Mouse (Mus musculus) heart, postnatal 0 days (tissue): ENCODE measurements around the gene Pdzk1. TPM values are rescaled to one million over a fixed set of nuclear protein-coding genes. Genes with fewer than 3 reads are reported as not detected.

Experiments used
- ATAC-seq: fragments of 200-750 bp; cut with Nextera tagmentation; 2 replicates; pipeline ENCODE4 v1.8.0; 2017; ENCODE audit warnings: low read depth, moderate number of reproducible peaks, moderate library complexity; ENCODE audit not compliant: insufficient read depth
- DNase-seq: peaks from one replicate; pipeline ENCODE4 v3.0.0-alpha.2; 2016; ENCODE audit warnings: low spot score
- H3K27ac ChIP-seq: fragments of 300-500 bp; sonication (generic); 2 replicates; pipeline ENCODE4 v1.5.1; 2014; ENCODE audit warnings: low read depth, mild to moderate bottlenecking
- H3K27me3 ChIP-seq: fragments of 300-500 bp; sonication (generic); 2 replicates; pipeline ENCODE4 v1.6.1; 2014; ENCODE audit warnings: low read length, mixed read lengths; ENCODE audit not compliant: control insufficient read depth, insufficient read depth
- H3K36me3 ChIP-seq: fragments of 300-500 bp; sonication (generic); replicated peaks from 2 replicates; pipeline ENCODE4 v1.6.1; 2014; ENCODE audit warnings: low read length, mixed read lengths; ENCODE audit not compliant: control insufficient read depth, insufficient read depth
- H3K4me1 ChIP-seq: fragments of 300-500 bp; sonication (generic); 2 replicates; pipeline ENCODE4 v1.6.1; 2014; ENCODE audit warnings: antibody characterized with exemption; ENCODE audit not compliant: control insufficient read depth, insufficient read depth
- H3K4me2 ChIP-seq: fragments of 300-500 bp; sonication (generic); 2 replicates; pipeline ENCODE4 v1.6.1; 2014; ENCODE audit warnings: low read depth, mild to moderate bottlenecking, low read length, moderate library complexity
- H3K4me3 ChIP-seq: fragments of 300-500 bp; sonication (generic); 2 replicates; pipeline ENCODE4 v1.5.1; 2014; ENCODE audit warnings: low read depth, low read length
- H3K9ac ChIP-seq: fragments of 300-500 bp; sonication (generic); replicated peaks from 2 replicates; pipeline ENCODE4 v1.6.1; 2014; ENCODE audit warnings: low read depth, low read length, mixed read lengths
- H3K9me3 ChIP-seq: fragments of 300-500 bp; sonication (generic); replicated peaks from 2 replicates; pipeline ENCODE4 v1.6.1; 2016; ENCODE audit warnings: low read length; ENCODE audit not compliant: control insufficient read depth
- CTCF ChIP-seq: IDR thresholded peaks from 2 replicates; pipeline ENCODE4 v1.5.1; 2016; ENCODE audit warnings: antibody characterized with exemption, control low read depth, low read depth
- EP300 ChIP-seq: IDR thresholded peaks from 2 replicates; pipeline ENCODE4 v1.6.1; 2016; ENCODE audit warnings: antibody characterized with exemption, low read depth
- WGBS: fragments of 180-500 bp; shearing (Covaris S2); extraction: QIAGEN DNeasy Blood & Tissue Kit; methylation state at CpG from one replicate; pipeline ENCODE4 v1.1.7; 2014; 5-methylcytosine and 5-hydroxymethylcytosine counted together
- polyA plus RNA-seq: library from polyadenylated mRNA; unstranded; fragments of >200 nt; fragmentation: Nextera tagmentation; extraction: Ambion mirVana; gene quantifications from 2 replicates; pipeline ENCODE4 v1.2.1, GENCODE M21; 2015
- total RNA-seq: library from RNA; depleted of rRNA; stranded (reverse); fragments of >200 nt; gene quantifications from 2 replicates; pipeline ENCODE4 v1.2.3, GENCODE M21; 2014; ENCODE audit warnings: low replicate concordance

Gene Pdzk1
- total and polyA plus RNA-seq, 2 experiments from 2014 or later = 0.11 TPM; not detected in 1

DNA sequence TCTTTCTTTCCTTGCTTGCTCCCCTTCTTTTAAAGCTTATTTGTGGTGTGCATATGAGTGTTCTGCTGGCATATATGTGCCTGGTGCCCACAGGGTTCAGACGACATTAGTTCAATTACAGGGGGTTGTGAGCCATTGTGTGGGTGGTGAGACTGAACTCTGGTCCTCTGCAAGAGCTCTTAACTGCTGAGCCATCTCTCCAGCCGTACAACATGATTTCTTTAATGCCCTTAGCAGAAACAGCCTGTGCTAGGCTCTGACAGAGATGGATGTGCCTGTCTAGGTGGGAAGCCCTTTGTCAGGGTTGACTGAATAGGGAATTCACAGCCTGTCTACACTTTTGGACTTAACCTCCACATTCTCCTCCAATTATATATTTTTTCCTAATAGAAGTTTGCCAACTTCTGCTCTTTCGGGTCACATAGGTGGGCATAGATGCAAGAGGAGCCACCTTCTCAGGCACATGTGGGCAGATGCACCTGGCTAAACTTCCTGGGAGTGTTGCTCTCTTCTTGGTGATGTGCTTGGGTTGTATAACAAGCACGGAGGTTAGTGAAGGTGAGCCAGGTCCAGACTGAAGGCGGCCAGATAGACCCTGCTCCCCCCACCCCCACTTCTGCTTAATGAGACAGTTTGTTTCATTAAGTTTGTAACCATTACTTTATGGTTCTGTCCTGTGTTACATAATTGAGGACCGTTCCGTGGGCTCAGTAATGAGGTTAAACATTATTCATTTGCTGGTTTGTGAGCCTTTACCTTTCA is 5.7 kb downstream of the Pdzk1 start:
- H3K4me1 ChIP-seq = no peaks in the 10 kb centered on the region
- WGBS = 75% methylated on average over 7 of the region's 7 CpGs
- ATAC-seq = no peak
- H3K9me3 ChIP-seq = no peaks in the 10 kb centered on the region
- 0 out of 2 replicates have a peak, but pooled peaks cover 3% of the 10 kb centered on the region for H3K27me3 ChIP-seq
- TF ChIP-seq EP300 (no peak), CTCF (no peak)
- no peak overlapping the region for H3K4me3 ChIP-seq
- no peak for DNase-seq
- H3K9ac ChIP-seq = no peak overlapping the region
- no peak overlapping the region for H3K4me2 ChIP-seq
- H3K36me3 ChIP-seq = no peaks in the 10 kb centered on the region
- no peak overlapping the region for H3K27ac ChIP-seq

GRCm38 (mm10) chr3:96836414-96836813 is 7.3 kb downstream of the Pdzk1 start:
- ATAC-seq (no peak; the same call in 1 of the 2 replicates), DNase-seq (no peak)
- H3K9ac ChIP-seq = no peak overlapping the region
- H3K36me3 ChIP-seq = no peaks in the 10 kb centered on the region
- no peaks in the 10 kb centered on the region for H3K9me3 ChIP-seq
- TF ChIP-seq CTCF (no peak), EP300 (no peak)
- H3K4me3 ChIP-seq = no peak overlapping the region
- H3K27ac ChIP-seq = no peak overlapping the region
- H3K4me1 ChIP-seq = no peaks in the 10 kb centered on the region
- H3K4me2 ChIP-seq = no peak overlapping the region
- 0 out of 2 replicates have a peak, but pooled peaks cover 3% of the 10 kb centered on the region for H3K27me3 ChIP-seq
- 25% methylated on average over 2 of the region's 2 CpGs for WGBS

DNA sequence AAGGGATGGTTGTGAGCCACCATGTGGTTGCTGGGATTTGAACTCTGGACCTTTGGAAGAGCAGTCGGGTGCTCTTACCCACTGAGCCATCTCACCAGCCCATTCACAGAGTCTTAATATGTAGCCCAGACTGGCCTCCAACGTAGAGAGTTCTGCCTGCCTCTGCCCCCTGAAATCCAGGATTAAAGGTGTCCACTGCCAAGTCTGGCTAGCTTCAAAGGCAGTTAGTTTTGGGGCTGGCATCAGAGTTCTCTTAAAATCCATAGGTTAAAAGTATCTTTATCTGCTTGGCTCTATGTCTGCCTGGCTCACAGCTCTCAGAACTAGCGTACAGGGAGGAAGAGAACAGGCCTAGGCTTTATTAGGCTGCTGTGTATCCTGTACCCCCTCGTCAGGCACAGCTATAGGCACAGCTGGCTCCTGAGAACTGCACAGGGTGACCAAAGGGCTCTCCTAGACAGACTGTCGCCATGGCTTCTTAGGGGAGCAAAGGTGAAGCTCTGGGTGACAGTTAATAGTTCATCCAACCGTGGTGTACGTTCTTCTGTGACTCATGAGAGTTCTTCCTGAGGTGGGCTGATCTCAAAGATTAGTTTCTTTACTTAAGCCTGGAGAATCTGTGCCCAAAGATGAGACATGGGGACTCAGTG is 10.0 kb downstream of the Pdzk1 start:
- H3K4me1 ChIP-seq = no peaks in the 10 kb centered on the region
- no peaks in the 10 kb centered on the region for H3K36me3 ChIP-seq
- TF ChIP-seq EP300 (no peak), CTCF (no peak)
- H3K4me3 ChIP-seq = no peak overlapping the region
- no peaks in the 10 kb centered on the region for H3K9me3 ChIP-seq
- WGBS = 89% methylated on average over 7 of the region's 7 CpGs
- no peak overlapping the region for H3K9ac ChIP-seq
- H3K27me3 ChIP-seq = no peaks in the 10 kb centered on the region
- ATAC-seq = no peak
- no peak for DNase-seq
- no peak overlapping the region for H3K4me2 ChIP-seq
- H3K27ac ChIP-seq = no peak overlapping the region

DNA sequence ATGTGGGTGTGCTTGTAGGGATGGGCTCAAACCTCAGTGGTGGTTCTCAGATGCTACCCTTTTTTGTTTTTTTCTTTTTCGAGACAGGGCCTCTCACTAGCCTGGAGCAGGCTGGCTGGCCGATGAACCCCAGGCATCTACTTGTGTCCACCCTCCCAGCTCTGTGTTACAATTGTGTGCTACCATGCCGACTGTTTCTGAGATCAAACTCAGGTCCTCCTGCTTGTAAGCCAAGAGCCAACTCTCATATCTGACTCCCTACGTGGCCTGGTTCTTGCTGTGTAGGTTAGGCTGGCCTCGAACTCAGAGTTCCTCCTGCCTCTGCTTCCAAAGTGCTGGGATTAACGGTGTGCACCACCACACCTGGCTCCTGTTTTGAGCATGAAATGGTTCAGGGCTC is 16.1 kb downstream of the Pdzk1 start:
- 93% methylated on average over 6 of the region's 6 CpGs for WGBS
- no peaks in the 10 kb centered on the region for H3K4me1 ChIP-seq
- DNase-seq = no peak
- no peak overlapping the region for H3K4me3 ChIP-seq
- H3K4me2 ChIP-seq = no peak overlapping the region
- H3K9me3 ChIP-seq = no peaks in the 10 kb centered on the region
- no peak for TF ChIP-seq EP300
- no peak for TF ChIP-seq CTCF
- H3K27me3 ChIP-seq = no peaks in the 10 kb centered on the region
- H3K27ac ChIP-seq = no peak overlapping the region
- no peaks in the 10 kb centered on the region for H3K36me3 ChIP-seq
- ATAC-seq = no peak
- no peak overlapping the region for H3K9ac ChIP-seq

GRCm38 (mm10) chr3:96845806-96846205 is 16.7 kb downstream of the Pdzk1 start:
- H3K4me2 ChIP-seq = no peak overlapping the region
- H3K4me3 ChIP-seq = no peak overlapping the region
- no peak overlapping the region for H3K9ac ChIP-seq
- ATAC-seq = no peak
- 78% methylated on average over 9 of the region's 9 CpGs for WGBS
- no peak for TF ChIP-seq EP300
- TF ChIP-seq CTCF = no peak
- no peak overlapping the region for H3K27ac ChIP-seq
- no peaks in the 10 kb centered on the region for H3K4me1 ChIP-seq
- H3K27me3 ChIP-seq = no peaks in the 10 kb centered on the region
- no peaks in the 10 kb centered on the region for H3K36me3 ChIP-seq
- no peaks in the 10 kb centered on the region for H3K9me3 ChIP-seq
- no peak for DNase-seq
